Comparison of ENCODE assay signal across 19 mouse cellular contexts in the genomic region with DNA sequence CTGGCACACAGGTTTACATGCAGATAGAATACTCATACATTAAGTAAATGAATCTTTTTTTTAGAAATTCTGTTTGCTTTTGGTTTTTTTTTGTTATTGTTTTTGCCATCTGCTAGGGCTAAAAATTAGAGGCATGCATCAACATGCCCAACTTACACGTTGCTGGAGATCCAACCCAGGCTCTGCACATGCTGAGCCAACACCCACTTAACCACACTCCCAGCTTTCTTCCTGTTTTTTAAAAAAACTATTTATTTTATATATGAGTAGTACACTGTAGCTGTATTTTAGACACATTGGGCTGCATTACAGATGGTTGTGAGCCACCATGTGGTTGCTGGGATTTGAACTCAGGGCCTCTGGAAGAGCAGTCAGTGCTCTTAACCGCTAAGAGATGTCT.
"Had no signal": no experiment of that assay in that cellular context is flagged by ENCODE, and none has a peak within 500 bp of the region (broad histone marks: within the 10 kb centered on the region; RNA-seq: fewer than 3 reads in every experiment).

No protein-coding gene starts in this region.

- H3K9ac ChIP-seq: liver, embryonic 13.5 days; midbrain, embryonic 12.5 days; midbrain, embryonic 15.5 days; neural tube, embryonic 13.5 days; stomach, embryonic 15.5 days had no signal

- H3K27me3 ChIP-seq: liver, embryonic 13.5 days; megakaryocyte, embryonic 14.5 days; midbrain, embryonic 12.5 days; midbrain, embryonic 15.5 days; neural tube, embryonic 13.5 days; stomach, embryonic 15.5 days had no signal

- DNase-seq: kidney, adult 18-20 months; kidney, postnatal 25 days; layer of hippocampus, adult 9-11 months; liver, embryonic 13.5 days; lung, adult 2 months; lung, postnatal 14 days; lung, postnatal 4 days; retina, postnatal 1 day; right cerebral cortex, postnatal 25 days; spleen, adult 18-20 months; thymus, postnatal 25 days had no signal

- H3K4me2 ChIP-seq: liver, embryonic 13.5 days; midbrain, embryonic 12.5 days; midbrain, embryonic 15.5 days; neural tube, embryonic 13.5 days; stomach, embryonic 15.5 days had no signal

- ATAC-seq: midbrain, embryonic 15.5 days had no signal

- H3K4me3 ChIP-seq: layer of hippocampus, adult 2 months; liver, embryonic 13.5 days; megakaryocyte, embryonic 14.5 days; midbrain, embryonic 12.5 days; midbrain, embryonic 15.5 days; myocyte; neural tube, embryonic 13.5 days; stomach, embryonic 15.5 days had no signal

- H3K9me3 ChIP-seq: liver, embryonic 13.5 days; megakaryocyte, embryonic 14.5 days; midbrain, embryonic 12.5 days; midbrain, embryonic 15.5 days; neural tube, embryonic 13.5 days; stomach, embryonic 15.5 days had no signal

- H3K27ac ChIP-seq: kidney, postnatal 0 days; layer of hippocampus, adult 2 months; liver, embryonic 13.5 days; midbrain, embryonic 12.5 days; midbrain, embryonic 15.5 days; neural tube, embryonic 13.5 days; stomach, embryonic 15.5 days had no signal
